In the genomic region with DNA sequence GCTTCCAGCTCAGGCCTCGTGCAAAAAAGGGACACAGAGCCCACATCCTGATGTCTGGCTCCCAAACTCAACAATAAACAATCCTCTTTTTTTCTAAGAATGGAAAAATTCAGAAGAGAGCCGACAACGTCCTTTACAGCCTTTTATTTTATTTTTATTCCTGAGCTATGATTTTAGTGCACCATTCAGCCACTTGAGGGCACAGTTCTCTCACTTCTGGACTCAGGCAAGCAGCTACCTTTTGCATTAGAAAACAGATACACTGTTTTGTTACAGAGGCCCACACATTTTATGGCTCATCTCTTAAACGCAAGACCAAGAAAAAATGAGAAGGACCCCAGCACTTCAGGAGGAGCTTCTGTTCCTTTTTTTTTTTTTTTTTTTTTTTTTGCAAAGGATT, we compare ENCODE assay signal across 9 mouse cellular contexts.
A peak's percentile ranks its signal among the peaks of the same experiment; 100 is the strongest.
DNase-seq lines count a peak whose midpoint lies in the region; ATAC-seq and TF ChIP-seq lines count a peak whose summit lies in the region.
"Had no signal": no experiment of that assay in that cellular context is flagged by ENCODE, and none has a peak within 500 bp of the region (broad histone marks: within the 10 kb centered on the region; RNA-seq: fewer than 3 reads in every experiment).

No protein-coding gene starts in this region.

- DNase-seq in kidney, adult 2 months = no peak
- DNase-seq in 3T3-L1 (ENCODE audit: low read depth, low spot score) = peak; percentile 73
- peak; percentile 16 for DNase-seq in ES-E14 (ENCODE audit: low read depth, low spot score)
- peak; percentile 77 for DNase-seq in kidney, postnatal 0 days (ENCODE audit: low spot score)
- no peak for DNase-seq in urinary bladder, adult 18-20 months (ENCODE audit: low spot score in 2 of 2)
- DNase-seq in midbrain, embryonic 11.5 days (ENCODE audit: low spot score, missing footprints) = no peak

- no peak overlapping the region for H3K4me2 ChIP-seq in kidney, embryonic 16.5 days (replicated peaks; ENCODE audit: low read depth, low read length)
- H3K4me2 ChIP-seq in kidney, postnatal 0 days (ENCODE audit: low read length) = no peak overlapping the region
- no peak overlapping the region for H3K4me2 ChIP-seq in midbrain, embryonic 11.5 days

- ATAC-seq in kidney, embryonic 16.5 days (ENCODE audit: low FRiP score, low TSS enrichment) = no peak
- ATAC-seq in kidney, postnatal 0 days (replicated peaks; ENCODE audit: low FRiP score, low read depth) = no peak
- ATAC-seq in monocyte, adult 5-6 weeks (replicated peaks; ENCODE audit: insufficient number of reproducible peaks, low FRiP score, low TSS enrichment, poor library complexity, severe bottlenecking) = no peak
- no peak for ATAC-seq in midbrain, embryonic 11.5 days (ENCODE audit: low FRiP score)

- H3K4me3 ChIP-seq in kidney, adult 2 months (ENCODE audit: insufficient read depth, low read depth, low read length) = no peak overlapping the region
- H3K4me3 ChIP-seq in kidney, embryonic 16.5 days (ENCODE audit: low read length) = no peak overlapping the region
- H3K4me3 ChIP-seq in ES-E14 (ENCODE audit: insufficient read depth in 1 of 2, low read depth in 1 of 2, low read length in 2 of 2, poor library complexity in 1 of 2, severe bottlenecking in 1 of 2) = no peak overlapping the region
- no peak overlapping the region for H3K4me3 ChIP-seq in kidney, postnatal 0 days (replicated peaks; ENCODE audit: low read depth, low read length)
- no peak overlapping the region for H3K4me3 ChIP-seq in midbrain, embryonic 11.5 days (ENCODE audit: low read depth, low read length)

- TF ChIP-seq CTCF in kidney, adult 2 months (conservative IDR thresholded peaks at IDR 0.05; ENCODE audit: insufficient read depth, insufficient read length, low read depth, low read length) = peak; percentile 35
- peak; percentile 76 for TF ChIP-seq CTCF in kidney, postnatal 0 days (IDR thresholded peaks at IDR 0.05; ENCODE audit: low read depth)

- no peak for TF ChIP-seq POLR2A in kidney, adult 2 months (IDR thresholded peaks at IDR 0.05; ENCODE audit: low read depth, low read length)

- H3K36me3 ChIP-seq in kidney, adult 2 months (ENCODE audit: control insufficient read depth, insufficient read depth, low read length) = 0 out of 2 replicates have a peak, but pooled peaks cover 3% of the 10 kb centered on the region
- H3K36me3 ChIP-seq in kidney, embryonic 16.5 days (ENCODE audit: insufficient read depth, low read length) = no peaks in the 10 kb centered on the region
- no peaks in the 10 kb centered on the region for H3K36me3 ChIP-seq in ES-E14 (ENCODE audit: control insufficient read depth, insufficient read depth, low read length, poor library complexity, severe bottlenecking)
- no peaks in the 10 kb centered on the region for H3K36me3 ChIP-seq in kidney, postnatal 0 days (ENCODE audit: insufficient read depth, low read length)
- H3K36me3 ChIP-seq in midbrain, embryonic 11.5 days (ENCODE audit: control insufficient read depth, insufficient read depth, low read length) = no peaks in the 10 kb centered on the region

- in situ Hi-C loops in ES-E14 (cut with MboI; ENCODE audit: low sequenced_read_pairs in 2 of 2, unreplicated experiment in 2 of 2) = loop anchor here in 1 of 2 experiments (10.0 kb wide), 1 partner anchor 527 kb away; no protein-coding TSS in a partner anchor

- H3K9ac ChIP-seq in kidney, embryonic 16.5 days (replicated peaks; ENCODE audit: low read length) = no peak overlapping the region
- no peak overlapping the region for H3K9ac ChIP-seq in ES-E14 (ENCODE audit: insufficient read depth, low read depth, low read length, poor library complexity, severe bottlenecking)
- no peak overlapping the region for H3K9ac ChIP-seq in kidney, postnatal 0 days (ENCODE audit: low read depth, low read length)
- no peak overlapping the region for H3K9ac ChIP-seq in midbrain, embryonic 11.5 days (ENCODE audit: low read length)

- no peaks in the 10 kb centered on the region for H3K9me3 ChIP-seq in kidney, embryonic 16.5 days (ENCODE audit: low read length)
- no peaks in the 10 kb centered on the region for H3K9me3 ChIP-seq in ES-E14 (ENCODE audit: control insufficient read depth, insufficient read depth, low read depth, low read length)
- no peaks in the 10 kb centered on the region for H3K9me3 ChIP-seq in kidney, postnatal 0 days (replicated peaks; ENCODE audit: low read length)
- H3K9me3 ChIP-seq in midbrain, embryonic 11.5 days (ENCODE audit: control insufficient read depth, low read length) = no peaks in the 10 kb centered on the region

- H3K27ac ChIP-seq in kidney, adult 2 months (ENCODE audit: insufficient read depth, low read depth, low read length) = no peak overlapping the region
- H3K27ac ChIP-seq in kidney, embryonic 16.5 days (ENCODE audit: low read length) = no peak overlapping the region
- H3K27ac ChIP-seq in ES-E14 (ENCODE audit: insufficient read depth, low read depth, low read length, poor library complexity, severe bottlenecking) = no peak overlapping the region
- H3K27ac ChIP-seq in kidney, postnatal 0 days = no peak overlapping the region
- H3K27ac ChIP-seq in midbrain, embryonic 11.5 days (ENCODE audit: low read depth, low read length) = no peak overlapping the region
- H3K27ac ChIP-seq: macrophage had no signal

- no peaks in the 10 kb centered on the region for H3K4me1 ChIP-seq in kidney, adult 2 months (ENCODE audit: control insufficient read depth, insufficient read depth, low read length)
- peaks cover 5% of the 10 kb centered on the region; the same call in 1 of the 2 replicates for H3K4me1 ChIP-seq in kidney, embryonic 16.5 days (ENCODE audit: insufficient read depth, low read length)
- no peaks in the 10 kb centered on the region for H3K4me1 ChIP-seq in ES-E14 (ENCODE audit: control insufficient read depth in 2 of 2, insufficient read depth in 2 of 2, low read length in 2 of 2, poor library complexity in 1 of 2)
- 0 out of 2 replicates have a peak, but pooled peaks cover 3% of the 10 kb centered on the region for H3K4me1 ChIP-seq in kidney, postnatal 0 days (replicated peaks; ENCODE audit: insufficient read depth, low read length)
- no peaks in the 10 kb centered on the region for H3K4me1 ChIP-seq in midbrain, embryonic 11.5 days (ENCODE audit: control insufficient read depth, insufficient read depth, low read length)

- 26% methylated on average over 4 of the region's 4 CpGs for WGBS in kidney, adult 2 months
- WGBS in kidney, embryonic 16.5 days = 26% methylated on average over 4 of the region's 4 CpGs
- 24% methylated on average over 4 of the region's 4 CpGs for WGBS in kidney, postnatal 0 days
- WGBS in midbrain, embryonic 11.5 days = 49% methylated on average over 4 of the region's 4 CpGs

- no peaks in the 10 kb centered on the region for H3K27me3 ChIP-seq in kidney, adult 2 months (replicated peaks; ENCODE audit: control insufficient read depth, insufficient read depth, low read length)
- H3K27me3 ChIP-seq in kidney, embryonic 16.5 days (ENCODE audit: insufficient read depth, low read length) = no peaks in the 10 kb centered on the region
- no peaks in the 10 kb centered on the region for H3K27me3 ChIP-seq in kidney, postnatal 0 days (ENCODE audit: insufficient read depth, low read length)
- H3K27me3 ChIP-seq in midbrain, embryonic 11.5 days (ENCODE audit: control insufficient read depth, insufficient read depth, low read length) = no peaks in the 10 kb centered on the region

TF ChIP-seq in ES-E14, 5 proteins besides CTCF, POLR2A, EP300 and RAD21:
- TF ChIP-seq ZC3H11A (IDR thresholded peaks at IDR 0.05; ENCODE audit: borderline replicate concordance, low read depth, low read length) (peak; percentile 73; the same call in 1 of the 2 replicates), HCFC1 (IDR thresholded peaks at IDR 0.05; ENCODE audit: borderline replicate concordance, insufficient read depth, low read length) (no peak)

Comparison
In these comparisons a context has a peak if more than half of its experiments do, and no peak if none do; other contexts are left out.
1. DNase-seq: peak in 3T3-L1 (single experiment), ES-E14 (single experiment) and kidney, postnatal 0 days (single experiment); none in kidney, adult 2 months (single experiment), urinary bladder, adult 18-20 months (0 of 2) and midbrain, embryonic 11.5 days (single experiment).